Comparison of ENCODE assay signal across 8 mouse cellular contexts in the genomic region with DNA sequence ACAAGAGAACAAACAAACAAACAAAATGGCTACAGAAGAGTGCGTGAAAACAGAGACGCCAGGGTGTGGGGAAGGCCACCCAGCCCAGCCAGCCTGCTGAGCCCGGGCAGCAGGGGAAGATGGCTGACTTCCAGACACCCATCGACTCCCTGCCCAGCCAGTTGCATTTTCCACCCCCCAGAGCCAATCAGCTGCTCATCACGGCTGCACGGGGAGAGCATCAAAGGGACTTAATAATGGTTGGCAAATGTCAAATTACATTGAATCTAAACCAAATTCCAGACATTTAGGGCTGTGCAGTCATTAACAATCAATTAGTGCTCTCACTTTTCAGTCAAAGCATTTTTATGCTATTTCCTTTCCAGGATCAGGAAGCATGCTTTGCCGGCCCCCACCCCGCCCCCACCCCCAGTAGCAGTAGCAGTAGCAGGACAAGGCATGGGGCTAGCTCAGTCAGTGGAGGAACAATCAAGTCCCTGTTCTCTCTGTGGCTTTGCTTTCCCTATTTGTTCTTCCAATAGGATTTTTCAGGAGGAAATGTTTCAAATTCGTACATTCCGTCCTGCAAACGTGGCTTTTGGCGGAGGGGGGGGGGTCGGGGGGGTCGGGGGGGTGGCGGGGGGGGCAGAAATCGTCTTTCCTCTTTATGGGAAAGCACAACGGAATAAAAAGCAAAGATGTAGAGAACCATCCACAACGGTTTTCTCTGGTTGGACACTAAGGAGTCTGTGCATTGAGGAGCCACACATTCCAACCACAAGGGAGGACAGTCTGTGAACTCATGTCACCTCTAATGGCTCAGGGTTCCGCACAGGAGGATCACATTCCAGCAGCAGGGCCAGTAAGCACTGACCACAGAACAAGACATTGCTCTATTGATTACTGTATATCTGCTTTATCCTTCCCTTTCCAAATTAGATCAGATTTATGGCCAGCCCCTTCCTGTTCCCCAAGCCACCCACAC.
DNase-seq lines count a peak whose midpoint lies in the region; ATAC-seq and TF ChIP-seq lines count a peak whose summit lies in the region.

No protein-coding gene starts in this region.

- H3K27me3 ChIP-seq in hindbrain, embryonic 10.5 days (ENCODE audit: insufficient read depth, poor library complexity, severe bottlenecking): no peaks in the 10 kb centered on the region
- no peaks in the 10 kb centered on the region for H3K27me3 ChIP-seq in hindbrain, embryonic 11.5 days (ENCODE audit: control insufficient read depth, insufficient read depth, low read length)
- no peaks in the 10 kb centered on the region for H3K27me3 ChIP-seq in heart, embryonic 15.5 days
- no peaks in the 10 kb centered on the region for H3K27me3 ChIP-seq in stomach, postnatal 0 days (ENCODE audit: control insufficient read depth, insufficient read depth, low read length)

- H3K9ac ChIP-seq in hindbrain, embryonic 11.5 days (ENCODE audit: low read depth, low read length): no peak overlapping the region
- H3K9ac ChIP-seq in heart, embryonic 15.5 days: no peak overlapping the region
- no peak overlapping the region for H3K9ac ChIP-seq in stomach, postnatal 0 days (ENCODE audit: low read length)

- no peaks in the 10 kb centered on the region for H3K36me3 ChIP-seq in hindbrain, embryonic 10.5 days
- no peaks in the 10 kb centered on the region for H3K36me3 ChIP-seq in hindbrain, embryonic 11.5 days (ENCODE audit: control insufficient read depth, insufficient read depth, low read length)
- H3K36me3 ChIP-seq in heart, embryonic 15.5 days: no peaks in the 10 kb centered on the region
- no peaks in the 10 kb centered on the region for H3K36me3 ChIP-seq in stomach, postnatal 0 days (ENCODE audit: control insufficient read depth, insufficient read depth, low read length)

- no peaks in the 10 kb centered on the region for H3K9me3 ChIP-seq in hindbrain, embryonic 10.5 days
- H3K9me3 ChIP-seq in hindbrain, embryonic 11.5 days (ENCODE audit: control insufficient read depth, low read length): no peaks in the 10 kb centered on the region
- H3K9me3 ChIP-seq in heart, embryonic 15.5 days (replicated peaks): no peaks in the 10 kb centered on the region
- H3K9me3 ChIP-seq in stomach, postnatal 0 days (ENCODE audit: control insufficient read depth, low read length): no peaks in the 10 kb centered on the region

- no peak overlapping the region for H3K4me3 ChIP-seq in hindbrain, embryonic 10.5 days
- no peak overlapping the region for H3K4me3 ChIP-seq in hindbrain, embryonic 11.5 days (ENCODE audit: low read depth, low read length)
- H3K4me3 ChIP-seq in heart, embryonic 15.5 days: no peak overlapping the region
- H3K4me3 ChIP-seq in stomach, postnatal 0 days (ENCODE audit: low read depth, low read length): no peak overlapping the region

- peaks cover 30% of the 10 kb centered on the region for H3K4me1 ChIP-seq in hindbrain, embryonic 10.5 days (replicated peaks)
- no peaks in the 10 kb centered on the region for H3K4me1 ChIP-seq in hindbrain, embryonic 11.5 days (replicated peaks; ENCODE audit: control insufficient read depth, insufficient read depth, low read length)
- peaks cover 29% of the 10 kb centered on the region for H3K4me1 ChIP-seq in heart, embryonic 15.5 days (replicated peaks)
- no peaks in the 10 kb centered on the region; the same call in 1 of the 2 replicates for H3K4me1 ChIP-seq in stomach, postnatal 0 days (replicated peaks; ENCODE audit: control insufficient read depth, insufficient read depth)

- no peak for ATAC-seq in hindbrain, embryonic 11.5 days (ENCODE audit: low FRiP score)
- 0 out of 2 replicates have a peak, but pooled peaks have one; percentile 31 for ATAC-seq in heart, embryonic 15.5 days (replicated peaks; ENCODE audit: insufficient number of reproducible peaks, insufficient read depth, low FRiP score, low read depth)
- ATAC-seq in stomach, postnatal 0 days (ENCODE audit: low FRiP score, low TSS enrichment): peak; percentile 62; the same call in 1 of the 2 replicates

- H3K27ac ChIP-seq in hindbrain, embryonic 10.5 days: peak overlapping the region; percentile 68
- H3K27ac ChIP-seq in hindbrain, embryonic 11.5 days (ENCODE audit: low read depth, low read length): no peak overlapping the region
- H3K27ac ChIP-seq in heart, embryonic 15.5 days: peak overlapping the region; percentile 13
- H3K27ac ChIP-seq in stomach, postnatal 0 days (replicated peaks): peak overlapping the region; percentile 13; the same call in 1 of the 2 replicates

- no peak for TF ChIP-seq EP300 in stomach, postnatal 0 days (optimal IDR thresholded peaks at IDR 0.05)

- TF ChIP-seq CTCF in stomach, postnatal 0 days (IDR thresholded peaks at IDR 0.05; ENCODE audit: low read depth): peak; percentile 50

- 51% methylated on average over 19 of the region's 19 CpGs for WGBS in hindbrain, embryonic 10.5 days
- WGBS in hindbrain, embryonic 11.5 days: 43% methylated on average over 19 of the region's 19 CpGs
- 28% methylated on average over 19 of the region's 19 CpGs for WGBS in heart, embryonic 15.5 days
- WGBS in stomach, postnatal 0 days: 28% methylated on average over 19 of the region's 19 CpGs

- peak; percentile 28 for DNase-seq in hindbrain, embryonic 10.5 days (ENCODE audit: low spot score)
- no peak for DNase-seq in hindbrain, embryonic 11.5 days (ENCODE audit: low spot score)
- peak; percentile 42 for DNase-seq in embryo, embryonic 11 days
- peak; percentile 54 to 58 for DNase-seq in layer of hippocampus, adult 8-10 months (ENCODE audit: low spot score in 2 of 2)
- peak; percentile 57 to 74 for DNase-seq in lung, postnatal 4 days
- DNase-seq in stomach, postnatal 0 days (ENCODE audit: low spot score): peak; percentile 36
- DNase-seq in urinary bladder, postnatal 10 days (ENCODE audit: low spot score): no peak

- H3K4me2 ChIP-seq in hindbrain, embryonic 11.5 days (replicated peaks; ENCODE audit: low read depth, low read length): no peak overlapping the region
- H3K4me2 ChIP-seq in heart, embryonic 15.5 days: peak overlapping the region; percentile 26
- H3K4me2 ChIP-seq in stomach, postnatal 0 days (replicated peaks; ENCODE audit: low read depth): peak overlapping the region; percentile 37

Comparison
In these comparisons a context has a peak if more than half of its experiments do, and no peak if none do; other contexts are left out.
1. DNase-seq: peak in hindbrain, embryonic 10.5 days (single experiment), embryo, embryonic 11 days (single experiment), layer of hippocampus, adult 8-10 months (2 of 2), lung, postnatal 4 days (2 of 2) and stomach, postnatal 0 days (single experiment); none in hindbrain, embryonic 11.5 days (single experiment) and urinary bladder, postnatal 10 days (single experiment).